Mouse (Mus musculus) forebrain, embryonic 11.5 days (tissue): Measurements from ENCODE around the gene Psmd2. TPM values are rescaled to one million over a fixed set of nuclear protein-coding genes. Genes with fewer than 3 reads are reported as not detected.
A peak's percentile ranks its signal among the peaks of the same experiment; 100 is the strongest.

ENCODE experiments used
- ATAC-seq: fragments of 200-750 bp; cut with Nextera tagmentation; replicated peaks from 2 replicates; pipeline ENCODE4 v1.8.0; 2017; ENCODE audit warnings: moderate TSS enrichment; ENCODE audit not compliant: low FRiP score
- DNase-seq: peaks from one replicate; pipeline ENCODE4 v3.0.0-alpha.2; 2017; ENCODE audit warnings: low spot score
- H3K27ac ChIP-seq: fragments of 300-500 bp; sonication (generic); 2 replicates; pipeline ENCODE4 v1.5.1; 2014; ENCODE audit warnings: low read depth, low read length
- H3K27me3 ChIP-seq: fragments of 300-500 bp; sonication (generic); 2 replicates; pipeline ENCODE4 v1.6.1; 2014; ENCODE audit warnings: mild to moderate bottlenecking, low read length, mixed read lengths; ENCODE audit not compliant: control insufficient read depth, insufficient read depth
- H3K36me3 ChIP-seq: fragments of 300-500 bp; sonication (generic); 2 replicates; pipeline ENCODE4 v1.6.1; 2014; ENCODE audit warnings: mild to moderate bottlenecking, low read length, moderate library complexity, mixed read lengths; ENCODE audit not compliant: control insufficient read depth, insufficient read depth
- H3K4me1 ChIP-seq: fragments of 300-500 bp; sonication (generic); replicated peaks from 2 replicates; pipeline ENCODE4 v1.6.1; 2014; ENCODE audit warnings: low read length, mixed read lengths; ENCODE audit not compliant: control insufficient read depth, insufficient read depth
- H3K4me2 ChIP-seq: fragments of 300-500 bp; sonication (generic); 2 replicates; pipeline ENCODE4 v1.6.1; 2014; ENCODE audit warnings: low read depth, mild to moderate bottlenecking, low read length, moderate library complexity, mixed read lengths; ENCODE audit not compliant: severe bottlenecking
- H3K4me3 ChIP-seq: fragments of 300-500 bp; sonication (generic); 2 replicates; pipeline ENCODE4 v1.5.1; 2014; ENCODE audit warnings: low read depth, low read length
- H3K9ac ChIP-seq: fragments of 300-500 bp; sonication (generic); 2 replicates; pipeline ENCODE4 v1.6.1; 2014; ENCODE audit warnings: low read length
- H3K9me3 ChIP-seq: fragments of 300-500 bp; sonication (generic); 2 replicates; pipeline ENCODE4 v1.6.1; 2016; ENCODE audit warnings: low read length, mixed read lengths; ENCODE audit not compliant: control insufficient read depth
- WGBS: fragments of 180-500 bp; shearing (Covaris S2); extraction: QIAGEN DNeasy Blood & Tissue Kit; methylation state at CpG from one replicate; pipeline ENCODE4 v1.1.7; 2014; 5-methylcytosine and 5-hydroxymethylcytosine counted together
- polyA plus RNA-seq: library from polyadenylated mRNA; unstranded; fragments of >200 nt; fragmentation: Nextera tagmentation; extraction: Ambion mirVana; gene quantifications from 2 replicates; pipeline ENCODE4 v1.2.1, GENCODE M21; 2014

The Psmd2 gene
- polyA plus RNA-seq, 1 experiment from 2014 or later, result 469 TPM

GRCm38 (mm10) chr16:20621191-20621990 lies 30.1 kb upstream of the Psmd2 start, which contains the start of gene Camk2n2:
Gene Camk2n2 (minus strand): TSS chr16:20621287.
- peak within 1 kb of the TSS; percentile 94 for H3K4me2 ChIP-seq
- H3K9ac ChIP-seq, result peak within 1 kb of the TSS; percentile 91
- H3K9me3 ChIP-seq, result no peaks in the 10 kb centered on the region
- peaks cover 6% of the 10 kb centered on the region; the same call in 1 of the 2 replicates for H3K27me3 ChIP-seq
- H3K4me3 ChIP-seq, result peak within 1 kb of the TSS; percentile 76
- H3K27ac ChIP-seq, result peak within 1 kb of the TSS; percentile 87
- no peaks in the 10 kb centered on the region for H3K36me3 ChIP-seq
- under 1% methylated on average over 82 of the region's 92 CpGs for WGBS
- H3K4me1 ChIP-seq, result peaks cover 7% of the 10 kb centered on the region
- ATAC-seq, result peak; percentile 72
- DNase-seq, result peak; percentile 84

- Histone ChIP-seq H3K9me3 (no peaks in the 10 kb centered on the region), H3K27ac (peak overlapping the region; percentile 87), H3K4me1 (peaks cover 7% of the 10 kb centered on the region), H3K9ac (peak overlapping the region; percentile 91), H3K4me3 (peak overlapping the region; percentile 76), H3K27me3 (peaks cover 6% of the 10 kb centered on the region; the same call in 1 of the 2 replicates), H3K36me3 (no peaks in the 10 kb centered on the region), H3K4me2 (peak overlapping the region; percentile 94)
- DNase-seq (peak; percentile 89), ATAC-seq (peak; percentile 68)
- WGBS, result under 1% methylated on average over 37 of the region's 37 CpGs
Observed at GRCm38 (mm10) chr16:20621991-20622685, 29.3 kb upstream of the Psmd2 start.

- Histone ChIP-seq H3K9ac (no peak overlapping the region), H3K4me3 (no peak overlapping the region), H3K36me3 (no peaks in the 10 kb centered on the region), H3K27me3 (peaks cover 6% of the 10 kb centered on the region; the same call in 1 of the 2 replicates), H3K9me3 (no peaks in the 10 kb centered on the region), H3K4me1 (peaks cover 7% of the 10 kb centered on the region), H3K27ac (no peak overlapping the region), H3K4me2 (no peak overlapping the region)
- ATAC-seq (no peak), DNase-seq (no peak)
- WGBS, result 42% methylated on average over 2 of the region's 2 CpGs
Observed at GRCm38 (mm10) chr16:20623211-20623610, 28.2 kb upstream of the Psmd2 start.

- Histone ChIP-seq H3K36me3 (no peaks in the 10 kb centered on the region), H3K27me3 (no peaks in the 10 kb centered on the region; the same call in 1 of the 2 replicates), H3K4me3 (no peak overlapping the region), H3K9ac (no peak overlapping the region; the same call in 1 of the 2 replicates), H3K4me1 (peaks cover 4% of the 10 kb centered on the region; the same call in 1 of the 2 replicates), H3K9me3 (no peaks in the 10 kb centered on the region), H3K27ac (no peak overlapping the region), H3K4me2 (no peak overlapping the region)
- 58% methylated on average over 11 of the region's 11 CpGs for WGBS
- no peak for DNase-seq
- no peak for ATAC-seq
Observed at GRCm38 (mm10) chr16:20628871-20629391, 22.5 kb upstream of the Psmd2 start.

GRCm38 (mm10) chr16:20629731-20630634 lies 21.5 kb upstream of the Psmd2 start, which contains the start of gene Ece2:
Gene Ece2 (plus strand): TSS chr16:20629828.
- H3K4me1 ChIP-seq, result peaks cover 4% of the 10 kb centered on the region; the same call in 1 of the 2 replicates
- ATAC-seq, result peak; percentile 51
- no peaks in the 10 kb centered on the region; the same call in 1 of the 2 replicates for H3K27me3 ChIP-seq
- 7% methylated on average over 50 of the region's 54 CpGs for WGBS
- H3K9ac ChIP-seq, result peak within 1 kb of the TSS; percentile 82
- H3K27ac ChIP-seq, result no peak within 1 kb of the TSS
- peak; percentile 73 for DNase-seq
- peak within 1 kb of the TSS; percentile 96 for H3K4me2 ChIP-seq
- H3K9me3 ChIP-seq, result no peaks in the 10 kb centered on the region
- H3K36me3 ChIP-seq, result no peaks in the 10 kb centered on the region
- H3K4me3 ChIP-seq, result peak within 1 kb of the TSS; percentile 58

GRCm38 (mm10) chr16:20637410-20637809 lies 14.0 kb upstream of the Psmd2 start:
- WGBS, result 84% methylated on average over 8 of the region's 8 CpGs
- Histone ChIP-seq H3K27ac (no peak overlapping the region), H3K27me3 (no peaks in the 10 kb centered on the region), H3K4me3 (no peak overlapping the region), H3K9ac (no peak overlapping the region), H3K4me1 (0 out of 2 replicates have a peak, but pooled peaks cover 2% of the 10 kb centered on the region), H3K36me3 (no peaks in the 10 kb centered on the region), H3K4me2 (no peak overlapping the region), H3K9me3 (no peaks in the 10 kb centered on the region)
- DNase-seq (no peak), ATAC-seq (no peak)

- Histone ChIP-seq H3K27ac (no peak overlapping the region), H3K27me3 (no peaks in the 10 kb centered on the region), H3K4me3 (no peak overlapping the region), H3K4me2 (no peak overlapping the region), H3K36me3 (no peaks in the 10 kb centered on the region), H3K9ac (no peak overlapping the region), H3K4me1 (0 out of 2 replicates have a peak, but pooled peaks cover 2% of the 10 kb centered on the region), H3K9me3 (no peaks in the 10 kb centered on the region)
- WGBS, result 87% methylated on average over 8 of the region's 8 CpGs
- ATAC-seq, result no peak
- DNase-seq, result no peak
Observed at GRCm38 (mm10) chr16:20638367-20638766, 13.1 kb upstream of the Psmd2 start.
